Mouse (Mus musculus) limb, embryonic 12.5 days (tissue): ENCODE data around the gene Hba-x. TPM values are rescaled to one million over a fixed set of nuclear protein-coding genes. Genes with fewer than 3 reads are reported as not detected.
"Not testable (repeated sequence)": the region's sequence is repeated elsewhere in the genome, so short reads cannot be mapped to it uniquely, and the experiment has no call there.

Source experiments
- ATAC-seq: fragments of 200-750 bp; cut with Nextera tagmentation; 2 replicates; pipeline ENCODE4 v1.8.0; 2017; ENCODE audit warnings: low read depth, moderate TSS enrichment; ENCODE audit not compliant: insufficient number of reproducible peaks, insufficient read depth, low FRiP score, low TSS enrichment
- H3K27ac ChIP-seq: fragments of 300-500 bp; sonication (generic); 2 replicates; pipeline ENCODE4 v1.5.1; 2016; ENCODE audit warnings: mild to moderate bottlenecking, moderate library complexity
- H3K27me3 ChIP-seq: fragments of 300-500 bp; sonication (generic); 2 replicates; pipeline ENCODE4 v1.6.1; 2016; ENCODE audit warnings: mild to moderate bottlenecking, moderate library complexity
- H3K36me3 ChIP-seq: fragments of 300-500 bp; sonication (generic); 2 replicates; pipeline ENCODE4 v1.6.1; 2016; ENCODE audit warnings: mild to moderate bottlenecking, moderate library complexity
- H3K4me1 ChIP-seq: fragments of 300-500 bp; sonication (generic); replicated peaks from 2 replicates; pipeline ENCODE4 v1.6.1; 2016
- H3K4me2 ChIP-seq: fragments of 300-500 bp; sonication (generic); 2 replicates; pipeline ENCODE4 v1.6.1; 2016; ENCODE audit warnings: mild to moderate bottlenecking, moderate library complexity
- H3K4me3 ChIP-seq: fragments of 300-500 bp; sonication (generic); replicated peaks from 2 replicates; pipeline ENCODE4 v1.5.1; 2016; ENCODE audit warnings: mild to moderate bottlenecking
- H3K9ac ChIP-seq: fragments of 300-500 bp; sonication (generic); replicated peaks from 2 replicates; pipeline ENCODE4 v1.6.1; 2016; ENCODE audit warnings: mild to moderate bottlenecking, moderate library complexity
- H3K9me3 ChIP-seq: fragments of 300-500 bp; sonication (generic); 2 replicates; pipeline ENCODE4 v1.6.1; 2016; ENCODE audit warnings: mild to moderate bottlenecking, moderate library complexity
- WGBS: fragments of 180-500 bp; shearing (Covaris S2); methylation state at CpG from one replicate; pipeline ENCODE4 v1.1.7; 2016; 5-methylcytosine and 5-hydroxymethylcytosine counted together
- polyA plus RNA-seq: library from polyadenylated mRNA; unstranded; fragments of >200 nt; fragmentation: Nextera tagmentation; extraction: Ambion mirVana; gene quantifications from 2 replicates; pipeline ENCODE4 v1.2.1, GENCODE M21; 2016

The Hba-x gene
- polyA plus RNA-seq, 1 experiment from 2014 or later: 1,526 TPM

GRCm38 (mm10) chr11:32268952-32269351 lies 7.2 kb upstream of the Hba-x start:
- H3K4me1 ChIP-seq: peaks cover 5% of the 10 kb centered on the region
- no peak overlapping the region for H3K27ac ChIP-seq
- 83% methylated on average over 5 of the region's 5 CpGs for WGBS
- no peaks in the 10 kb centered on the region for H3K27me3 ChIP-seq
- no peaks in the 10 kb centered on the region for H3K36me3 ChIP-seq
- ATAC-seq: no peak
- no peaks in the 10 kb centered on the region for H3K9me3 ChIP-seq
- H3K4me2 ChIP-seq: no peak overlapping the region
- no peak overlapping the region for H3K9ac ChIP-seq
- H3K4me3 ChIP-seq: no peak overlapping the region

- H3K36me3 ChIP-seq: no peaks in the 10 kb centered on the region
- no peak overlapping the region for H3K27ac ChIP-seq
- ATAC-seq: no peak
- no peak overlapping the region for H3K9ac ChIP-seq
- H3K27me3 ChIP-seq: peaks cover 2% of the 10 kb centered on the region
- no peaks in the 10 kb centered on the region for H3K9me3 ChIP-seq
- no peak overlapping the region for H3K4me2 ChIP-seq
- 38% methylated on average over 4 of the region's 4 CpGs for WGBS
- H3K4me1 ChIP-seq: peaks cover 5% of the 10 kb centered on the region
- H3K4me3 ChIP-seq: no peak overlapping the region
Observed at GRCm38 (mm10) chr11:32271178-32271577, 5.0 kb upstream of the Hba-x start.

- peaks cover 37% of the 10 kb centered on the region for H3K27me3 ChIP-seq
- no peak overlapping the region for H3K4me2 ChIP-seq
- H3K9ac ChIP-seq: no peak overlapping the region
- H3K36me3 ChIP-seq: no peaks in the 10 kb centered on the region
- ATAC-seq: no peak
- H3K4me1 ChIP-seq: no peaks in the 10 kb centered on the region
- WGBS: 69% methylated on average over 21 of the region's 21 CpGs
- no peaks in the 10 kb centered on the region for H3K9me3 ChIP-seq
- no peak overlapping the region for H3K27ac ChIP-seq
- no peak overlapping the region for H3K4me3 ChIP-seq
Observed at GRCm38 (mm10) chr11:32277736-32278457, 1.7 kb downstream of the Hba-x start.

- Histone ChIP-seq H3K4me2 (no peak overlapping the region), H3K9ac (no peak overlapping the region), H3K27me3 (peaks cover 37% of the 10 kb centered on the region), H3K4me1 (no peaks in the 10 kb centered on the region), H3K27ac (no peak overlapping the region), H3K9me3 (no peaks in the 10 kb centered on the region), H3K36me3 (no peaks in the 10 kb centered on the region), H3K4me3 (no peak overlapping the region)
- ATAC-seq: no peak
- WGBS: 81% methylated on average over 12 of the region's 12 CpGs
Observed at GRCm38 (mm10) chr11:32278458-32278957, 2.3 kb downstream of the Hba-x start.

GRCm38 (mm10) chr11:32280646-32281045 lies 4.4 kb downstream of the Hba-x start:
- H3K4me1 ChIP-seq: no peaks in the 10 kb centered on the region
- no peaks in the 10 kb centered on the region for H3K9me3 ChIP-seq
- H3K36me3 ChIP-seq: no peaks in the 10 kb centered on the region
- 73% methylated on average over 2 of the region's 2 CpGs for WGBS
- ATAC-seq: no peak
- no peak overlapping the region for H3K4me3 ChIP-seq
- H3K9ac ChIP-seq: no peak overlapping the region
- no peak overlapping the region for H3K27ac ChIP-seq
- H3K4me2 ChIP-seq: no peak overlapping the region
- H3K27me3 ChIP-seq: peaks cover 37% of the 10 kb centered on the region

- Histone ChIP-seq H3K9ac (no peak overlapping the region), H3K36me3 (no peaks in the 10 kb centered on the region), H3K4me3 (no peak overlapping the region), H3K27ac (no peak overlapping the region), H3K9me3 (no peaks in the 10 kb centered on the region), H3K4me2 (no peak overlapping the region), H3K27me3 (peaks cover 31% of the 10 kb centered on the region), H3K4me1 (no peaks in the 10 kb centered on the region)
- no peak for ATAC-seq
- 73% methylated on average over 1 of the region's 1 CpGs for WGBS
Observed at GRCm38 (mm10) chr11:32281416-32282144, 5.4 kb downstream of the Hba-x start.

GRCm38 (mm10) chr11:32283091-32283777 lies 7.0 kb downstream of the Hba-x start, which contains the start of gene Hba-a1:
Gene Hba-a1, plus strand, starts transcription at chr11:32283511.
- H3K9ac ChIP-seq, H3K4me1 ChIP-seq, H3K4me3 ChIP-seq, H3K36me3 ChIP-seq, H3K4me2 ChIP-seq, H3K9me3 ChIP-seq, H3K27ac ChIP-seq, ATAC-seq: not testable (repeated sequence)
- H3K27me3 ChIP-seq: peaks cover 25% of the 10 kb centered on the region
- 73% methylated on average over 1 of the region's 5 CpGs for WGBS

- not testable (repeated sequence) for H3K4me1 ChIP-seq, H3K9ac ChIP-seq
- peaks cover 23% of the 10 kb centered on the region for H3K27me3 ChIP-seq
Observed at GRCm38 (mm10) chr11:32284582-32284981, 8.4 kb downstream of the Hba-x start.

GRCm38 (mm10) chr11:32285031-32285775 lies 9.0 kb downstream of the Hba-x start:
- no peak overlapping the region for H3K9ac ChIP-seq
- peaks cover 23% of the 10 kb centered on the region for H3K27me3 ChIP-seq
- H3K4me1 ChIP-seq: no peaks in the 10 kb centered on the region
- ATAC-seq: no peak
- no peaks in the 10 kb centered on the region for H3K9me3 ChIP-seq
- no peaks in the 10 kb centered on the region for H3K36me3 ChIP-seq
- no peak overlapping the region for H3K4me2 ChIP-seq
- no peak overlapping the region for H3K27ac ChIP-seq
- no peak overlapping the region for H3K4me3 ChIP-seq
- WGBS: 78% methylated on average over 7 of the region's 7 CpGs

More at GRCm38 (mm10) chr11:32284582-32284981, 8.4 kb downstream of the Hba-x start:
- not testable (repeated sequence) for H3K27ac ChIP-seq, H3K4me3 ChIP-seq, H3K9me3 ChIP-seq, H3K4me2 ChIP-seq, H3K36me3 ChIP-seq, ATAC-seq
- WGBS: 55% methylated on average over 2 of the region's 2 CpGs

- not testable (repeated sequence) for ATAC-seq
Observed at GRCm38 (mm10) chr11:32285887-32286286, 9.7 kb downstream of the Hba-x start.

More at GRCm38 (mm10) chr11:32285887-32286286, 9.7 kb downstream of the Hba-x start:
- H3K36me3 ChIP-seq, H3K27ac ChIP-seq, H3K9ac ChIP-seq, H3K9me3 ChIP-seq, H3K4me1 ChIP-seq, H3K4me2 ChIP-seq, H3K4me3 ChIP-seq: not testable (repeated sequence)
- peaks cover 23% of the 10 kb centered on the region for H3K27me3 ChIP-seq
